Mouse (Mus musculus) thymus, adult 2 months (tissue): ENCODE data around the gene Cldn11.

Source experiments
- CTCF ChIP-seq: fragments of 200-500 bp; IDR thresholded peaks from 2 replicates; pipeline ENCODE4 v1.5.1; 2012; ENCODE audit warnings: mild to moderate bottlenecking, control low read depth, low read length, moderate library complexity, borderline replicate concordance; ENCODE audit not compliant: control insufficient read depth, poor library complexity, insufficient read depth; ENCODE audit errors: extremely low read depth
- POLR2A ChIP-seq: fragments of 200-500 bp; IDR thresholded peaks from 2 replicates; pipeline ENCODE4 v1.6.1; 2012; ENCODE audit warnings: mild to moderate bottlenecking, low read length, control low read depth, moderate library complexity; ENCODE audit not compliant: control insufficient read depth, poor library complexity, insufficient read depth; ENCODE audit errors: extremely low read depth

DNA sequence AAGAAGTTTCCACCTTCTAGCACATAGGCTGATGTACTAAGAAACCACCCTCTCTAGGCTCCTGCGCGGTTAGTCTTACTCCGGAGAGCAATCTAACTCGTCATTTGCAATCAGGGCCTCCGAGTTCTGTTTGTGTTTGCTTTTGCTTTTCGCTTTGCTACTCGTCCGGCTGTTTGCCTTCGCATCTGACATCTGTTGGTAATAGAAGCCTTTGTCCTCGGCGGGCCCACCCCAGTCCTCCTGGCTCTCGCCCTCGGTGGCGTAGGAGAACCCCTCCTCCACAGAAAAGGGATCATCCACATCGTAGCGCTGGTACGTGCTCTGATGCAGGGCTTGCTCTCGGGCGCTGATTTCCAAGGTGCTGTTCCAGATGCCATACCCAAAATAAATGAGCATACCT lies 59.3 kb downstream of the Cldn11 start:
- TF ChIP-seq POLR2A: no peak
- no peak for TF ChIP-seq CTCF
